Mouse (Mus musculus): ENCODE results near the gene Kctd7. TPM values are rescaled to one million over a fixed set of nuclear protein-coding genes. Genes with fewer than 3 reads are reported as not detected.

The Kctd7 gene
- polyA plus RNA-seq (2015; fragmentation: Nextera tagmentation; extraction: Ambion mirVana), result 5.8 and 6.5 TPM in 2 replicates

GRCm38 (mm10) chr5:130144334-130145312, at the start of gene Kctd7:
TSS of gene Kctd7 (plus strand) at chr5:130144861.
- peak within 1 kb of the TSS; percentile 59 for H3K4me3 ChIP-seq

GRCm38 (mm10) chr5:130096754-130097153, 47.9 kb upstream of the Kctd7 start:
- Histone ChIP-seq H3K4me2 (no peak overlapping the region), H3K36me3 (peaks cover 4% of the 10 kb centered on the region; the same call in 1 of the 2 replicates), H3K4me3 (no peak overlapping the region), H3K9me3 (no peaks in the 10 kb centered on the region), H3K4me1 (no peaks in the 10 kb centered on the region), H3K9ac (no peak overlapping the region), H3K27ac (no peak overlapping the region), H3K27me3 (no peaks in the 10 kb centered on the region)
- WGBS, result 68% methylated on average over 12 of the region's 12 CpGs
- no peak for ATAC-seq (ENCODE audit: borderline replicate concordance, extremely low read depth, low FRiP score, low TSS enrichment)

More at GRCm38 (mm10) chr5:130144334-130145312, at the start of gene Kctd7:
- H3K27ac ChIP-seq, result peak within 1 kb of the TSS; percentile 75
- H3K27me3 ChIP-seq, result no peaks in the 10 kb centered on the region
- peak within 1 kb of the TSS; percentile 64 for H3K9ac ChIP-seq
- peaks cover 15% of the 10 kb centered on the region for H3K4me1 ChIP-seq
- H3K9me3 ChIP-seq, result no peaks in the 10 kb centered on the region
- H3K4me2 ChIP-seq, result peak within 1 kb of the TSS; percentile 96
- 1% methylated on average over 66 of the region's 66 CpGs for WGBS
- no peaks in the 10 kb centered on the region for H3K36me3 ChIP-seq
- ATAC-seq (ENCODE audit: borderline replicate concordance, extremely low read depth, low FRiP score, low TSS enrichment), result peak; percentile 96

GRCm38 (mm10) chr5:130097837-130098236, 46.8 kb upstream of the Kctd7 start:
- Histone ChIP-seq H3K36me3 (peaks cover 13% of the 10 kb centered on the region; the same call in 1 of the 2 replicates), H3K9ac (no peak overlapping the region), H3K27me3 (no peaks in the 10 kb centered on the region), H3K4me2 (no peak overlapping the region), H3K4me1 (no peaks in the 10 kb centered on the region), H3K27ac (no peak overlapping the region), H3K4me3 (no peak overlapping the region), H3K9me3 (no peaks in the 10 kb centered on the region)
- no peak for ATAC-seq (ENCODE audit: borderline replicate concordance, extremely low read depth, low FRiP score, low TSS enrichment)
- 67% methylated on average over 2 of the region's 2 CpGs for WGBS

- H3K9ac ChIP-seq, result no peak overlapping the region
- 94% methylated on average over 17 of the region's 17 CpGs for WGBS
- no peak for ATAC-seq (ENCODE audit: borderline replicate concordance, extremely low read depth, low FRiP score, low TSS enrichment)
- H3K4me2 ChIP-seq, result no peak overlapping the region
- H3K4me3 ChIP-seq, result no peak overlapping the region
- H3K9me3 ChIP-seq, result no peaks in the 10 kb centered on the region
- H3K27me3 ChIP-seq, result no peaks in the 10 kb centered on the region
- H3K36me3 ChIP-seq, result peaks cover 24% of the 10 kb centered on the region; the same call in 1 of the 2 replicates
- H3K27ac ChIP-seq, result no peak overlapping the region
- no peaks in the 10 kb centered on the region for H3K4me1 ChIP-seq
These were observed 42.9 kb upstream of the Kctd7 start for GRCm38 (mm10) chr5:130101724-130102123.

- 82% methylated on average over 3 of the region's 3 CpGs for WGBS
- no peak for ATAC-seq (ENCODE audit: borderline replicate concordance, extremely low read depth, low FRiP score, low TSS enrichment)
- Histone ChIP-seq H3K4me1 (no peaks in the 10 kb centered on the region), H3K4me2 (no peak overlapping the region), H3K9me3 (no peaks in the 10 kb centered on the region), H3K36me3 (peaks cover 20% of the 10 kb centered on the region; the same call in 1 of the 2 replicates), H3K9ac (no peak overlapping the region), H3K27me3 (no peaks in the 10 kb centered on the region), H3K4me3 (no peak overlapping the region), H3K27ac (no peak overlapping the region)
These were observed 35.3 kb upstream of the Kctd7 start for GRCm38 (mm10) chr5:130109348-130109747.

GRCm38 (mm10) chr5:130110632-130111464, 33.8 kb upstream of the Kctd7 start:
- no peaks in the 10 kb centered on the region for H3K9me3 ChIP-seq
- H3K27ac ChIP-seq, result no peak overlapping the region
- no peak overlapping the region for H3K9ac ChIP-seq
- no peaks in the 10 kb centered on the region for H3K27me3 ChIP-seq
- no peak overlapping the region for H3K4me3 ChIP-seq
- peaks cover 18% of the 10 kb centered on the region; the same call in 1 of the 2 replicates for H3K36me3 ChIP-seq
- no peak for ATAC-seq (ENCODE audit: borderline replicate concordance, extremely low read depth, low FRiP score, low TSS enrichment)
- H3K4me1 ChIP-seq, result no peaks in the 10 kb centered on the region
- H3K4me2 ChIP-seq, result no peak overlapping the region
- 83% methylated on average over 12 of the region's 12 CpGs for WGBS

GRCm38 (mm10) chr5:130112653-130113052, 32.0 kb upstream of the Kctd7 start:
- no peaks in the 10 kb centered on the region for H3K4me1 ChIP-seq
- H3K27ac ChIP-seq, result no peak overlapping the region
- ATAC-seq (ENCODE audit: borderline replicate concordance, extremely low read depth, low FRiP score, low TSS enrichment), result no peak
- peaks cover 18% of the 10 kb centered on the region; the same call in 1 of the 2 replicates for H3K36me3 ChIP-seq
- H3K27me3 ChIP-seq, result no peaks in the 10 kb centered on the region
- H3K9me3 ChIP-seq, result no peaks in the 10 kb centered on the region
- H3K4me3 ChIP-seq, result no peak overlapping the region
- H3K9ac ChIP-seq, result no peak overlapping the region
- H3K4me2 ChIP-seq, result no peak overlapping the region

GRCm38 (mm10) chr5:130116116-130116515, 28.5 kb upstream of the Kctd7 start:
- Histone ChIP-seq H3K4me3 (no peak overlapping the region), H3K27me3 (no peaks in the 10 kb centered on the region), H3K4me1 (0 out of 2 replicates have a peak, but pooled peaks cover 4% of the 10 kb centered on the region), H3K9me3 (no peaks in the 10 kb centered on the region), H3K36me3 (peaks cover 6% of the 10 kb centered on the region; the same call in 1 of the 2 replicates), H3K9ac (no peak overlapping the region), H3K27ac (no peak overlapping the region), H3K4me2 (no peak overlapping the region)
- WGBS, result 88% methylated on average over 12 of the region's 12 CpGs
- no peak for ATAC-seq (ENCODE audit: borderline replicate concordance, extremely low read depth, low FRiP score, low TSS enrichment)

- WGBS, result 81% methylated on average over 7 of the region's 7 CpGs
- Histone ChIP-seq H3K27me3 (no peaks in the 10 kb centered on the region), H3K36me3 (peaks cover 6% of the 10 kb centered on the region; the same call in 1 of the 2 replicates), H3K4me2 (no peak overlapping the region), H3K4me1 (0 out of 2 replicates have a peak, but pooled peaks cover 4% of the 10 kb centered on the region), H3K9ac (no peak overlapping the region), H3K4me3 (no peak overlapping the region), H3K27ac (no peak overlapping the region), H3K9me3 (no peaks in the 10 kb centered on the region)
- ATAC-seq (ENCODE audit: borderline replicate concordance, extremely low read depth, low FRiP score, low TSS enrichment), result no peak
These were observed 27.8 kb upstream of the Kctd7 start for GRCm38 (mm10) chr5:130116857-130117256.

- peaks cover 6% of the 10 kb centered on the region; the same call in 1 of the 2 replicates for H3K36me3 ChIP-seq
- H3K9me3 ChIP-seq, result no peaks in the 10 kb centered on the region
- H3K4me2 ChIP-seq, result no peak overlapping the region
- no peak overlapping the region for H3K4me3 ChIP-seq
- no peak overlapping the region for H3K27ac ChIP-seq
- no peaks in the 10 kb centered on the region for H3K27me3 ChIP-seq
- H3K4me1 ChIP-seq, result 0 out of 2 replicates have a peak, but pooled peaks cover 4% of the 10 kb centered on the region
- ATAC-seq (ENCODE audit: borderline replicate concordance, extremely low read depth, low FRiP score, low TSS enrichment), result no peak
- 56% methylated on average over 6 of the region's 6 CpGs for WGBS
- no peak overlapping the region for H3K9ac ChIP-seq
These were observed 26.7 kb upstream of the Kctd7 start for GRCm38 (mm10) chr5:130117932-130118331.

GRCm38 (mm10) chr5:130119236-130119635, 25.4 kb upstream of the Kctd7 start:
- Histone ChIP-seq H3K9me3 (no peaks in the 10 kb centered on the region), H3K4me3 (no peak overlapping the region), H3K27me3 (no peaks in the 10 kb centered on the region), H3K27ac (no peak overlapping the region), H3K4me1 (0 out of 2 replicates have a peak, but pooled peaks cover 4% of the 10 kb centered on the region), H3K36me3 (peaks cover 6% of the 10 kb centered on the region; the same call in 1 of the 2 replicates), H3K4me2 (no peak overlapping the region), H3K9ac (no peak overlapping the region)
- 74% methylated on average over 3 of the region's 3 CpGs for WGBS
- no peak for ATAC-seq (ENCODE audit: borderline replicate concordance, extremely low read depth, low FRiP score, low TSS enrichment)

Data from lung, embryonic 15.5 days (tissue).